Mouse (Mus musculus) limb, embryonic 11.5 days (tissue): ENCODE data around the gene Maml2. TPM values are rescaled to one million over a fixed set of nuclear protein-coding genes. Genes with fewer than 3 reads are reported as not detected.

Source experiments
- ATAC-seq: fragments of 200-750 bp; cut with Nextera tagmentation; 2 replicates; pipeline ENCODE4 v1.8.0; 2017; ENCODE audit warnings: low read depth; ENCODE audit not compliant: insufficient number of reproducible peaks, low FRiP score, low TSS enrichment
- DNase-seq: peaks from one replicate; pipeline ENCODE4 v3.0.0-alpha.2; 2015; ENCODE audit warnings: low spot score
- H3K27ac ChIP-seq: fragments of 300-500 bp; sonication (generic); replicated peaks from 2 replicates; pipeline ENCODE4 v1.5.1; 2014; ENCODE audit warnings: low read depth, mild to moderate bottlenecking, low read length
- H3K27me3 ChIP-seq: fragments of 300-500 bp; sonication (generic); 2 replicates; pipeline ENCODE4 v1.6.1; 2014; ENCODE audit warnings: mild to moderate bottlenecking, low read length, mixed read lengths; ENCODE audit not compliant: control insufficient read depth, insufficient read depth
- H3K36me3 ChIP-seq: fragments of 300-500 bp; sonication (generic); 2 replicates; pipeline ENCODE4 v1.6.1; 2014; ENCODE audit warnings: mild to moderate bottlenecking, low read length, moderate library complexity, mixed read lengths; ENCODE audit not compliant: control insufficient read depth, insufficient read depth
- H3K4me1 ChIP-seq: fragments of 300-500 bp; sonication (generic); 2 replicates; pipeline ENCODE4 v1.6.1; 2014; ENCODE audit warnings: low read length, mixed read lengths; ENCODE audit not compliant: control insufficient read depth, insufficient read depth
- H3K4me2 ChIP-seq: fragments of 300-500 bp; sonication (generic); 2 replicates; pipeline ENCODE4 v1.6.1; 2014; ENCODE audit warnings: low read depth, mild to moderate bottlenecking, moderate library complexity; ENCODE audit not compliant: severe bottlenecking
- H3K4me3 ChIP-seq: fragments of 300-500 bp; sonication (generic); 2 replicates; pipeline ENCODE4 v1.5.1; 2014; ENCODE audit warnings: low read depth, low read length
- H3K9ac ChIP-seq: fragments of 300-500 bp; sonication (generic); 2 replicates; pipeline ENCODE4 v1.6.1; 2014; ENCODE audit warnings: mild to moderate bottlenecking, low read length
- H3K9me3 ChIP-seq: fragments of 300-500 bp; sonication (generic); 2 replicates; pipeline ENCODE4 v1.6.1; 2016; ENCODE audit warnings: low read length; ENCODE audit not compliant: control insufficient read depth
- WGBS: fragments of 180-500 bp; shearing (Covaris S2); extraction: QIAGEN DNeasy Blood & Tissue Kit; methylation state at CpG from one replicate; pipeline ENCODE4 v1.1.7; 2014; 5-methylcytosine and 5-hydroxymethylcytosine counted together
- polyA plus RNA-seq: library from polyadenylated mRNA; unstranded; fragments of >200 nt; fragmentation: Nextera tagmentation; extraction: Ambion mirVana; gene quantifications from 2 replicates; pipeline ENCODE4 v1.2.1, GENCODE M21; 2014

The Maml2 gene
- polyA plus RNA-seq, 1 experiment from 2014 or later: 9.3 TPM

DNA sequence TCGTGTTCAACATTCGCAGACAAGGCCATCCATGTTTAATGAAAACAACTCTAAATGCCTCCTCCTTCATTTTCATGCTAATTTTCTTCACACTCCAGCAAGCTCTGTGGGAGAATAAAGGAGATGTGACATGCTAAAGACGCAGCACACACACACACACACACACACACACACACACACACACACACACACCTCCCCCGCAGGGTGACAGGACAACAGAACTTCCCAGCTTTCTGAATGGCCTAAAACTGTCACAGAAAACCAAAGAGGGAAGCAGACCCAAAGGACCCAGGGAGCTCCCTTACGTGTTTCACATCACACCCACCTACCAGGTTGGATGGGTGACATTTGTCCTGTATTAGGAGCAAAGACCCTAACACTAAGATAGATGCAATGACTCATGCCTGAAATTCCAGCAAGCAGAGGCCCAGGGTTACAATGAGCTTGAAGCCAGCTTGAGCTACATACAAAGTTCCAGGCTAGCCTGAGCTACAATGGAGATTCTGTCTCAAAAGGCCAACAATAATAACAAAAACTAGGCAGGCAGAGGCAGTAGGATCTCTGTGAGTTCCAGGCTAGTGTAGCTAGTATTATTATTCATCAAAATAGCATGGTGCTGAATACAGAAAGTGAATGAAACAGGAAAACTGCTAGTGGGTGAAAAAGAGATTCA is 5.5 kb downstream of the Maml2 start:
- H3K9ac ChIP-seq: no peak overlapping the region
- H3K4me3 ChIP-seq: no peak overlapping the region
- H3K4me1 ChIP-seq: peaks cover 9% of the 10 kb centered on the region; the same call in 1 of the 2 replicates
- DNase-seq: no peak
- no peak for ATAC-seq
- no peaks in the 10 kb centered on the region for H3K36me3 ChIP-seq
- WGBS: 68% methylated on average over 5 of the region's 5 CpGs
- no peaks in the 10 kb centered on the region for H3K9me3 ChIP-seq
- H3K27me3 ChIP-seq: no peaks in the 10 kb centered on the region
- H3K4me2 ChIP-seq: no peak overlapping the region
- no peak overlapping the region for H3K27ac ChIP-seq

GRCm38 (mm10) chr9:13303976-13304375 is 6.2 kb downstream of the Maml2 start:
- H3K36me3 ChIP-seq: no peaks in the 10 kb centered on the region
- H3K9me3 ChIP-seq: no peaks in the 10 kb centered on the region
- H3K4me3 ChIP-seq: no peak overlapping the region
- H3K4me2 ChIP-seq: no peak overlapping the region
- no peak overlapping the region for H3K9ac ChIP-seq
- ATAC-seq (no peak), DNase-seq (no peak)
- H3K27me3 ChIP-seq: no peaks in the 10 kb centered on the region
- no peak overlapping the region for H3K27ac ChIP-seq
- H3K4me1 ChIP-seq: peaks cover 9% of the 10 kb centered on the region; the same call in 1 of the 2 replicates
- 76% methylated on average over 6 of the region's 6 CpGs for WGBS

GRCm38 (mm10) chr9:13306471-13306870 is 8.7 kb downstream of the Maml2 start:
- no peak overlapping the region for H3K27ac ChIP-seq
- no peak for DNase-seq

DNA sequence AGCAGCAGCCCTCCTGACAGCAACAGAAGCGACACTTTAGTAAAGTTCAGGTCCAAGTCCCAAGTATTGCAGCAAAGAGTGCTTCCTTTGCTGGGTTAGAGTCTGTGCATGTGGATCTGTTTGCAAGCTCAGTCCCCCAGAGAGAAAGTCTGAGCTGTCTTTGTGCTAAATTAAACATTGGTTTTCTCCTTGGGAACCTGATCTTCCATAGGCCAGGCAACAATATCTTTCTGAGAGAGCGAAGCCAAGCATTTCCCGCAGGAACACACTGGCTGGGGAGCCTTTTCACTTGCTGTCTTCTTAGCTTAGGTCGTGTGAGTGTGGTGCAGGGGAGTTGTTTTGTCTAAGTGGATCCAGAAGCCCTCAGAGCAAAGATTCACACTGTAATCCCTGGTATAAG is 9.5 kb downstream of the Maml2 start:
- H3K4me3 ChIP-seq: no peak overlapping the region
- no peaks in the 10 kb centered on the region for H3K9me3 ChIP-seq
- H3K9ac ChIP-seq: no peak overlapping the region
- 68% methylated on average over 4 of the region's 4 CpGs for WGBS
- H3K4me1 ChIP-seq: no peaks in the 10 kb centered on the region
- ATAC-seq: no peak
- no peak overlapping the region for H3K27ac ChIP-seq
- DNase-seq: no peak
- no peaks in the 10 kb centered on the region for H3K36me3 ChIP-seq
- H3K4me2 ChIP-seq: no peak overlapping the region
- no peaks in the 10 kb centered on the region for H3K27me3 ChIP-seq

More at GRCm38 (mm10) chr9:13306471-13306870, 8.7 kb downstream of the Maml2 start:
- H3K4me3 ChIP-seq: no peak overlapping the region
- H3K4me1 ChIP-seq: no peaks in the 10 kb centered on the region
- H3K36me3 ChIP-seq: no peaks in the 10 kb centered on the region
- no peak overlapping the region for H3K4me2 ChIP-seq
- no peaks in the 10 kb centered on the region for H3K9me3 ChIP-seq
- H3K9ac ChIP-seq: no peak overlapping the region
- no peak for ATAC-seq
- no peaks in the 10 kb centered on the region for H3K27me3 ChIP-seq
- 97% methylated on average over 3 of the region's 3 CpGs for WGBS

GRCm38 (mm10) chr9:13308718-13309117 is 11.0 kb downstream of the Maml2 start:
- H3K9me3 ChIP-seq: no peaks in the 10 kb centered on the region
- H3K4me1 ChIP-seq: no peaks in the 10 kb centered on the region
- H3K27me3 ChIP-seq: no peaks in the 10 kb centered on the region
- H3K4me2 ChIP-seq: no peak overlapping the region
- ATAC-seq: no peak
- WGBS: 62% methylated on average over 8 of the region's 8 CpGs
- no peak for DNase-seq
- H3K27ac ChIP-seq: no peak overlapping the region
- H3K36me3 ChIP-seq: no peaks in the 10 kb centered on the region
- no peak overlapping the region for H3K4me3 ChIP-seq
- no peak overlapping the region for H3K9ac ChIP-seq

DNA sequence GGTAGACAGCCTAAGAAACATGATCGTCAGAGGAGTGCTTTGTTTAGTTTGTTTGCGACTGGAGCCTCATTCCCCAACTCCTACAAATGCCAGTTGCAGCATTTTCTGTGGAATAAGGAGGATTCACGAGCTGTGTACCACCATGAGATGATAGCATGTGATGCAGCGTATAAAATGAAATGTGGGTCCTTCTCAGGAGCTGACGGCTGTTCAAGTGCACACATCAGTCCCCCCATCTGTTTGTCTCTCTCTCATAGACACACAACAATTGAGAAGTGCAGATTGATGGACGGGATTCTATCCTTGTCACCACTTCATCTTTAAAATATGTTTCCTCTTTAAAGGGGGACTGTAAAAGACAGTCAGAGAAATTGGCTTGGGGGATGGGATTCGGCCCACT is 12.1 kb downstream of the Maml2 start:
- Histone ChIP-seq H3K27me3 (no peaks in the 10 kb centered on the region), H3K27ac (no peak overlapping the region), H3K36me3 (no peaks in the 10 kb centered on the region), H3K4me1 (no peaks in the 10 kb centered on the region), H3K9me3 (no peaks in the 10 kb centered on the region), H3K4me3 (no peak overlapping the region), H3K4me2 (no peak overlapping the region), H3K9ac (no peak overlapping the region)
- WGBS: 90% methylated on average over 7 of the region's 7 CpGs
- DNase-seq: no peak
- ATAC-seq: no peak

GRCm38 (mm10) chr9:13310236-13310635 is 12.5 kb downstream of the Maml2 start:
- WGBS: 79% methylated on average over 3 of the region's 3 CpGs
- no peaks in the 10 kb centered on the region for H3K27me3 ChIP-seq
- DNase-seq (no peak), ATAC-seq (no peak)
- no peaks in the 10 kb centered on the region for H3K36me3 ChIP-seq
- no peaks in the 10 kb centered on the region for H3K9me3 ChIP-seq
- no peak overlapping the region for H3K4me3 ChIP-seq
- H3K4me1 ChIP-seq: no peaks in the 10 kb centered on the region
- H3K27ac ChIP-seq: no peak overlapping the region
- H3K4me2 ChIP-seq: no peak overlapping the region
- no peak overlapping the region for H3K9ac ChIP-seq

DNA sequence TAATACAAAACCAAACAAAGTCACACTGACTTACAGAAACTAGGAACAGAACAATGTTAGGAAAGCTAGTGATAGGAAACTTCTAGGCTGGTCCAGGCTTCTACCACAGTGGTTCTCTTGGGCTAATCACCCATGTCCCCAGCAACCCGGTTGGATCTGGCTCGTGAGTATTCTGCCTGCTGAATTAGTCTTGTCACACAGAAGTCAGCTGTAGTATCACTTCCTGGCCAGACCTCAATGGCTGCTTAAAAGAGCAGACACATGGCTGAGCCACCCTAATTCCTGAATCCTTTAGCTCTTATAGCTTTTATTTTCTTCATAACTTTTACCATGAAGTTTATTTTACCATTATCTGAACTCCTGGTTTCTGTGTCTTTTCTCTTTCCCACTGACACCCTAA is 13.3 kb downstream of the Maml2 start:
- no peak for ATAC-seq

GRCm38 (mm10) chr9:13313923-13314322 is 16.2 kb downstream of the Maml2 start:
- no peak overlapping the region for H3K4me3 ChIP-seq
- no peaks in the 10 kb centered on the region for H3K9me3 ChIP-seq
- 91% methylated on average over 2 of the region's 2 CpGs for WGBS
- ATAC-seq (no peak), DNase-seq (no peak)
- no peak overlapping the region for H3K9ac ChIP-seq
- H3K36me3 ChIP-seq: no peaks in the 10 kb centered on the region
- H3K27me3 ChIP-seq: no peaks in the 10 kb centered on the region
- H3K27ac ChIP-seq: no peak overlapping the region
- H3K4me2 ChIP-seq: no peak overlapping the region
- no peaks in the 10 kb centered on the region for H3K4me1 ChIP-seq

More for the DNA sequence above, 13.3 kb downstream of the Maml2 start:
- no peak overlapping the region for H3K27ac ChIP-seq
- WGBS: 68% methylated on average over 2 of the region's 2 CpGs
- H3K36me3 ChIP-seq: no peaks in the 10 kb centered on the region
- no peaks in the 10 kb centered on the region for H3K27me3 ChIP-seq
- no peak overlapping the region for H3K4me3 ChIP-seq
- H3K4me2 ChIP-seq: no peak overlapping the region
- H3K4me1 ChIP-seq: no peaks in the 10 kb centered on the region
- H3K9me3 ChIP-seq: no peaks in the 10 kb centered on the region
- no peak for DNase-seq
- no peak overlapping the region for H3K9ac ChIP-seq
